Mouse (Mus musculus) liver, postnatal 0 days (tissue): ENCODE measurements around the gene Gm17324.

Experiments
- CTCF ChIP-seq: sonication (generic); IDR thresholded peaks from 2 replicates; pipeline ENCODE4 v1.5.1; 2016; ENCODE audit warnings: antibody characterized with exemption, low read depth
- EP300 ChIP-seq: IDR thresholded peaks from 2 replicates; pipeline ENCODE4 v1.6.1; 2016; ENCODE audit warnings: antibody characterized with exemption, low read depth, mild to moderate bottlenecking

GRCm38 (mm10) chr9:78482386-78482785 is 33.8 kb upstream of the Gm17324 start:
- TF ChIP-seq EP300 (no peak), CTCF (no peak)
